Mouse (Mus musculus) embryonic facial prominence, embryonic 15.5 days (tissue): ENCODE measurements around the gene Mageb1. TPM values are rescaled to one million over a fixed set of nuclear protein-coding genes. Genes with fewer than 3 reads are reported as not detected.
"Not testable (repeated sequence)": the region's sequence is repeated elsewhere in the genome, so short reads cannot be mapped to it uniquely, and the experiment has no call there.

Experiments used
- ATAC-seq: fragments of 200-750 bp; cut with Nextera tagmentation; 2 replicates; pipeline ENCODE4 v1.8.0; 2017; ENCODE audit warnings: low read depth, moderate TSS enrichment; ENCODE audit not compliant: insufficient number of reproducible peaks, low FRiP score, low TSS enrichment
- H3K27ac ChIP-seq: fragments of 300-500 bp; sonication (generic); replicated peaks from 2 replicates; pipeline ENCODE4 v1.5.1; 2015; ENCODE audit warnings: mild to moderate bottlenecking, inconsistent platforms
- H3K27me3 ChIP-seq: fragments of 300-500 bp; sonication (generic); 2 replicates; pipeline ENCODE4 v1.6.1; 2015; ENCODE audit warnings: inconsistent platforms
- H3K36me3 ChIP-seq: fragments of 300-500 bp; sonication (generic); 2 replicates; pipeline ENCODE4 v1.6.1; 2015; ENCODE audit warnings: mild to moderate bottlenecking, inconsistent platforms
- H3K4me1 ChIP-seq: fragments of 300-500 bp; sonication (generic); 2 replicates; pipeline ENCODE4 v1.6.1; 2015; ENCODE audit warnings: inconsistent platforms
- H3K4me2 ChIP-seq: fragments of 300-500 bp; sonication (generic); replicated peaks from 2 replicates; pipeline ENCODE4 v1.6.1; 2015; ENCODE audit warnings: mild to moderate bottlenecking, inconsistent platforms
- H3K4me3 ChIP-seq: fragments of 300-500 bp; sonication (generic); replicated peaks from 2 replicates; pipeline ENCODE4 v1.5.1; 2015; ENCODE audit warnings: mild to moderate bottlenecking, inconsistent platforms
- H3K9ac ChIP-seq: fragments of 300-500 bp; sonication (generic); 2 replicates; pipeline ENCODE4 v1.6.1; 2015; ENCODE audit warnings: inconsistent platforms
- H3K9me3 ChIP-seq: fragments of 300-500 bp; sonication (generic); replicated peaks from 2 replicates; pipeline ENCODE4 v1.6.1; 2016; ENCODE audit warnings: inconsistent platforms
- WGBS: fragments of 180-500 bp; shearing (Covaris S2); methylation state at CpG from one replicate; pipeline ENCODE4 v1.1.7; 2015; 5-methylcytosine and 5-hydroxymethylcytosine counted together
- polyA plus RNA-seq: library from polyadenylated mRNA; unstranded; fragments of >200 nt; fragmentation: Nextera tagmentation; extraction: Ambion mirVana; gene quantifications from 2 replicates; pipeline ENCODE4 v1.2.1, GENCODE M21; 2015

The Mageb1 gene
- polyA plus RNA-seq, result not detected in 2 replicates

DNA sequence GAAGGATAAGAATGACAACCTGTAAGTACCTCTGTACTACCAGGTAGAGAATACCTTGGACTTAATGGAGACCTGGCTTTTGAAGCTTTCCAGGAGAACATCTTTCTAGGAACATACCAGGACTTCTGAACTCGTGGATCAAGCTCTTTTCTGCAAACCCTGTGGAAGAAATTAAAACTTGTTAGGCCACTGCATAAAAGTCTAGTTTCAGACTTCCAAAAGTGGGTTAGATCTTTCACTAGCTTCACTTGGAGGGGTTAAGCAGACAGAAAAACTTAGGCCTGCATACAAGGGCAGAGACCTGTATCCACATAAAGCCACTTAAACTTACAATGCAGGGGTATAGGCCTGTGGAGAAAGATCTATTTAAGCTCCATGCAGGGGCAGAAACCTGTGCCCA, at the start of gene Mageb1:
Mageb1 (minus strand) TSS at position 101 of the 400 bp plus-strand sequence.
- not testable (repeated sequence) for H3K9me3 ChIP-seq, H3K4me1 ChIP-seq, ATAC-seq, H3K36me3 ChIP-seq, H3K4me3 ChIP-seq, H3K4me2 ChIP-seq, H3K27ac ChIP-seq, H3K9ac ChIP-seq, H3K27me3 ChIP-seq
- WGBS, result 8% methylated on average over 1 of the region's 1 CpGs

Other genes with a start within 250 kb of the Mageb1 start
- not detected in 2 replicates for gene Mageb5, start 233.3 kb downstream of the Mageb1 start, polyA plus RNA-seq